Mouse (Mus musculus) hindbrain, embryonic 11.5 days (tissue): ENCODE data around the gene Lman2. TPM values are rescaled to one million over a fixed set of nuclear protein-coding genes. Genes with fewer than 3 reads are reported as not detected.
A peak's percentile ranks its signal among the peaks of the same experiment; 100 is the strongest.

Experiments
- ATAC-seq: fragments of 200-750 bp; cut with Nextera tagmentation; 2 replicates; pipeline ENCODE4 v1.8.0; 2017; ENCODE audit warnings: mild to moderate bottlenecking, moderate TSS enrichment, moderate library complexity; ENCODE audit not compliant: low FRiP score
- DNase-seq: peaks from one replicate; pipeline ENCODE4 v3.0.0-alpha.2; 2015; ENCODE audit warnings: low spot score
- H3K27ac ChIP-seq: fragments of 300-500 bp; sonication (generic); 2 replicates; pipeline ENCODE4 v1.5.1; 2014; ENCODE audit warnings: mild to moderate bottlenecking, low read depth, low read length
- H3K27me3 ChIP-seq: fragments of 300-500 bp; sonication (generic); 2 replicates; pipeline ENCODE4 v1.6.1; 2014; ENCODE audit warnings: mild to moderate bottlenecking, low read length, moderate library complexity, mixed read lengths; ENCODE audit not compliant: control insufficient read depth, insufficient read depth
- H3K36me3 ChIP-seq: fragments of 300-500 bp; sonication (generic); 2 replicates; pipeline ENCODE4 v1.6.1; 2014; ENCODE audit warnings: mild to moderate bottlenecking, low read length, moderate library complexity, mixed read lengths; ENCODE audit not compliant: control insufficient read depth, insufficient read depth
- H3K4me1 ChIP-seq: fragments of 300-500 bp; sonication (generic); replicated peaks from 2 replicates; pipeline ENCODE4 v1.6.1; 2014; ENCODE audit warnings: low read length, mixed read lengths; ENCODE audit not compliant: control insufficient read depth, insufficient read depth
- H3K4me2 ChIP-seq: fragments of 300-500 bp; sonication (generic); replicated peaks from 2 replicates; pipeline ENCODE4 v1.6.1; 2014; ENCODE audit warnings: mild to moderate bottlenecking, low read depth, low read length
- H3K4me3 ChIP-seq: fragments of 300-500 bp; sonication (generic); 2 replicates; pipeline ENCODE4 v1.5.1; 2014; ENCODE audit warnings: low read depth, low read length
- H3K9ac ChIP-seq: fragments of 300-500 bp; sonication (generic); 2 replicates; pipeline ENCODE4 v1.6.1; 2014; ENCODE audit warnings: low read depth, low read length
- H3K9me3 ChIP-seq: fragments of 300-500 bp; sonication (generic); 2 replicates; pipeline ENCODE4 v1.6.1; 2016; ENCODE audit warnings: low read length; ENCODE audit not compliant: control insufficient read depth
- WGBS: fragments of 180-500 bp; shearing (Covaris S2); extraction: QIAGEN DNeasy Blood & Tissue Kit; methylation state at CpG from one replicate; pipeline ENCODE4 v1.1.7; 2014; 5-methylcytosine and 5-hydroxymethylcytosine counted together
- polyA plus RNA-seq: library from polyadenylated mRNA; unstranded; fragments of >200 nt; fragmentation: Nextera tagmentation; extraction: Ambion mirVana; gene quantifications from 2 replicates; pipeline ENCODE4 v1.2.1, GENCODE M21; 2014

Gene Lman2
- polyA plus RNA-seq, 1 experiment from 2014 or later = 64.8 TPM

GRCm38 (mm10) chr13:55325596-55325995 is 37.0 kb downstream of the Lman2 start:
- ATAC-seq = no peak
- Histone ChIP-seq H3K4me3 (no peak overlapping the region; the same call in 1 of the 2 replicates), H3K9me3 (no peaks in the 10 kb centered on the region), H3K4me2 (no peak overlapping the region), H3K27ac (no peak overlapping the region), H3K36me3 (peaks cover 8% of the 10 kb centered on the region), H3K9ac (no peak overlapping the region), H3K4me1 (peaks cover 11% of the 10 kb centered on the region), H3K27me3 (no peaks in the 10 kb centered on the region)
- DNase-seq = no peak
- 82% methylated on average over 11 of the region's 11 CpGs for WGBS

- no peaks in the 10 kb centered on the region for H3K9me3 ChIP-seq
- H3K27ac ChIP-seq = no peak overlapping the region
- peaks cover 5% of the 10 kb centered on the region; the same call in 1 of the 2 replicates for H3K4me1 ChIP-seq
- peak overlapping the region; percentile 91 for H3K9ac ChIP-seq
- H3K36me3 ChIP-seq = peaks cover 8% of the 10 kb centered on the region
- WGBS = 2% methylated on average over 31 of the region's 31 CpGs
- H3K27me3 ChIP-seq = no peaks in the 10 kb centered on the region
- DNase-seq = peak; percentile 61
- no peak for ATAC-seq
- peak overlapping the region; percentile 93 for H3K4me2 ChIP-seq
- peak overlapping the region; percentile 72 for H3K4me3 ChIP-seq
These were observed 40.3 kb downstream of the Lman2 start for GRCm38 (mm10) chr13:55322130-55322825.

GRCm38 (mm10) chr13:55321434-55322129 is 41.0 kb downstream of the Lman2 start, which contains the start of gene Rab24:
Rab24 (minus strand) TSS chr13:55321946.
- Histone ChIP-seq H3K4me1 (peaks cover 5% of the 10 kb centered on the region; the same call in 1 of the 2 replicates), H3K9ac (peak within 1 kb of the TSS; percentile 91), H3K4me3 (peak within 1 kb of the TSS; percentile 72), H3K9me3 (no peaks in the 10 kb centered on the region), H3K36me3 (peaks cover 8% of the 10 kb centered on the region), H3K27ac (0 out of 2 replicates have a peak within 1 kb of the TSS, but pooled peaks have one; percentile 43), H3K4me2 (peak within 1 kb of the TSS; percentile 93), H3K27me3 (no peaks in the 10 kb centered on the region)
- under 1% methylated on average over 68 of the region's 73 CpGs for WGBS
- DNase-seq (peak; percentile 95), ATAC-seq (peak; percentile 93)

GRCm38 (mm10) chr13:55319931-55320533 is 42.6 kb downstream of the Lman2 start, which contains the start of gene Prelid1:
Prelid1 (plus strand) TSS chr13:55320500.
- peak within 1 kb of the TSS; percentile 91 for H3K9ac ChIP-seq
- H3K36me3 ChIP-seq = no peaks in the 10 kb centered on the region
- DNase-seq (no peak), ATAC-seq (no peak)
- H3K27me3 ChIP-seq = no peaks in the 10 kb centered on the region
- peaks cover 5% of the 10 kb centered on the region; the same call in 1 of the 2 replicates for H3K4me1 ChIP-seq
- WGBS = 91% methylated on average over 4 of the region's 4 CpGs
- peak within 1 kb of the TSS; percentile 93 for H3K4me2 ChIP-seq
- no peaks in the 10 kb centered on the region for H3K9me3 ChIP-seq
- H3K27ac ChIP-seq = no peak within 1 kb of the TSS
- H3K4me3 ChIP-seq = peak within 1 kb of the TSS; percentile 72

- Histone ChIP-seq H3K4me1 (peaks cover 4% of the 10 kb centered on the region; the same call in 1 of the 2 replicates), H3K4me2 (no peak overlapping the region), H3K4me3 (no peak overlapping the region), H3K9me3 (no peaks in the 10 kb centered on the region), H3K9ac (no peak overlapping the region), H3K36me3 (0 out of 2 replicates have a peak, but pooled peaks cover 5% of the 10 kb centered on the region), H3K27ac (no peak overlapping the region), H3K27me3 (no peaks in the 10 kb centered on the region)
- DNase-seq (no peak), ATAC-seq (no peak)
- WGBS = 83% methylated on average over 3 of the region's 3 CpGs
These were observed 44.2 kb downstream of the Lman2 start for GRCm38 (mm10) chr13:55318351-55318750.

GRCm38 (mm10) chr13:55314891-55315412 is 47.6 kb downstream of the Lman2 start:
- Histone ChIP-seq H3K4me3 (no peak overlapping the region), H3K4me2 (no peak overlapping the region), H3K27me3 (no peaks in the 10 kb centered on the region), H3K27ac (no peak overlapping the region), H3K4me1 (no peaks in the 10 kb centered on the region), H3K9ac (no peak overlapping the region), H3K9me3 (no peaks in the 10 kb centered on the region), H3K36me3 (peaks cover 15% of the 10 kb centered on the region; the same call in 1 of the 2 replicates)
- ATAC-seq = no peak
- 90% methylated on average over 2 of the region's 2 CpGs for WGBS
- no peak for DNase-seq

- DNase-seq = no peak
- WGBS = 95% methylated on average over 9 of the region's 9 CpGs
- Histone ChIP-seq H3K9ac (no peak overlapping the region), H3K27ac (no peak overlapping the region), H3K4me3 (no peak overlapping the region), H3K4me1 (no peaks in the 10 kb centered on the region), H3K4me2 (no peak overlapping the region), H3K27me3 (no peaks in the 10 kb centered on the region), H3K36me3 (peaks cover 15% of the 10 kb centered on the region; the same call in 1 of the 2 replicates), H3K9me3 (no peaks in the 10 kb centered on the region)
- no peak for ATAC-seq
These were observed 49.5 kb downstream of the Lman2 start for GRCm38 (mm10) chr13:55313051-55313450.

GRCm38 (mm10) chr13:55312028-55312630 is 50.5 kb downstream of the Lman2 start:
- Histone ChIP-seq H3K9me3 (no peaks in the 10 kb centered on the region), H3K4me3 (no peak overlapping the region), H3K27ac (no peak overlapping the region)

More at GRCm38 (mm10) chr13:55312028-55312630, 50.5 kb downstream of the Lman2 start:
- H3K4me1 ChIP-seq = no peaks in the 10 kb centered on the region
- ATAC-seq = no peak
- peaks cover 19% of the 10 kb centered on the region for H3K36me3 ChIP-seq
- WGBS = 93% methylated on average over 8 of the region's 8 CpGs
- H3K9ac ChIP-seq = no peak overlapping the region
- no peaks in the 10 kb centered on the region for H3K27me3 ChIP-seq
- no peak overlapping the region for H3K4me2 ChIP-seq
- no peak for DNase-seq
